8 mouse cellular contexts compared by ENCODE assay signal in genomic region chr11:114850066-114850451, GRCm38 (mm10). TPM values are rescaled to one million over a fixed set of nuclear protein-coding genes. Genes with fewer than 3 reads are reported as not detected.
DNase-seq lines count a peak whose midpoint lies in the region; ATAC-seq and TF ChIP-seq lines count a peak whose summit lies in the region.
"Had no signal": no experiment of that assay in that cellular context is flagged by ENCODE, and none has a peak within 500 bp of the region (broad histone marks: within the 10 kb centered on the region; RNA-seq: fewer than 3 reads in every experiment).

No protein-coding gene starts in this region.

- ATAC-seq in lung, postnatal 0 days, result no peak
- no peak for ATAC-seq in hindbrain, postnatal 0 days
- ATAC-seq in liver, embryonic 13.5 days (ENCODE audit: low read depth), result no peak

- H3K9ac ChIP-seq in lung, postnatal 0 days (replicated peaks; ENCODE audit: low read depth), result no peak overlapping the region
- no peak overlapping the region for H3K9ac ChIP-seq in hindbrain, postnatal 0 days (replicated peaks; ENCODE audit: low read length)
- no peak overlapping the region for H3K9ac ChIP-seq in liver, embryonic 13.5 days

- H3K27me3 ChIP-seq in lung, postnatal 0 days (replicated peaks; ENCODE audit: insufficient read depth, low read length), result peaks cover 6% of the 10 kb centered on the region; the same call in 1 of the 2 replicates
- peaks cover 15% of the 10 kb centered on the region for H3K27me3 ChIP-seq in hindbrain, postnatal 0 days (ENCODE audit: insufficient read depth, low read length)
- H3K27me3 ChIP-seq in liver, embryonic 13.5 days, result peaks cover 68% of the 10 kb centered on the region

- DNase-seq in lung, postnatal 0 days (ENCODE audit: low spot score), result no peak
- DNase-seq in lung, adult 2 months, result no peak
- no peak for DNase-seq in hindbrain, postnatal 0 days (ENCODE audit: low spot score)
- no peak for DNase-seq in liver, embryonic 13.5 days
- DNase-seq in urinary bladder, postnatal 10 days (ENCODE audit: low spot score), result no peak
- DNase-seq in c-Kit-positive CD71-positive TER-119-positive erythroid progenitor cells, embryonic 14.5 days (ENCODE audit: low spot score), result no peak
- DNase-seq in cerebellum, postnatal 14 days, result no peak

- WGBS in lung, postnatal 0 days, result 22% methylated on average over 5 of the region's 5 CpGs
- 47% methylated on average over 5 of the region's 5 CpGs for WGBS in lung, adult 2 months
- 22% methylated on average over 5 of the region's 5 CpGs for WGBS in hindbrain, postnatal 0 days
- WGBS in liver, embryonic 13.5 days (ENCODE audit: insufficient replicate concordance), result 36% methylated on average over 5 of the region's 5 CpGs

- no peak for TF ChIP-seq EP300 in lung, postnatal 0 days (IDR thresholded peaks at IDR 0.05)

- H3K9me3 ChIP-seq in lung, postnatal 0 days (ENCODE audit: low read length), result no peaks in the 10 kb centered on the region
- H3K9me3 ChIP-seq in hindbrain, postnatal 0 days (ENCODE audit: low read length), result no peaks in the 10 kb centered on the region
- no peaks in the 10 kb centered on the region for H3K9me3 ChIP-seq in liver, embryonic 13.5 days (replicated peaks)

- H3K4me1 ChIP-seq in lung, postnatal 0 days (ENCODE audit: insufficient read depth, low read depth, low read length), result no peaks in the 10 kb centered on the region
- H3K4me1 ChIP-seq in lung, adult 2 months (ENCODE audit: control insufficient read depth, insufficient read depth, low read length), result peaks cover 3% of the 10 kb centered on the region
- H3K4me1 ChIP-seq in hindbrain, postnatal 0 days (ENCODE audit: insufficient read depth, low read length), result peaks cover 4% of the 10 kb centered on the region; the same call in 1 of the 2 replicates
- peaks cover 38% of the 10 kb centered on the region for H3K4me1 ChIP-seq in liver, embryonic 13.5 days (replicated peaks)

- H3K4me2 ChIP-seq in lung, postnatal 0 days (replicated peaks; ENCODE audit: low read depth, low read length), result peak overlapping the region; percentile 99
- H3K4me2 ChIP-seq in hindbrain, postnatal 0 days (ENCODE audit: low read depth, low read length), result peak overlapping the region; percentile 99; the same call in 1 of the 2 replicates
- H3K4me2 ChIP-seq in liver, embryonic 13.5 days, result peak overlapping the region; percentile 72; the same call in 1 of the 2 replicates

- no peak overlapping the region for H3K4me3 ChIP-seq in lung, postnatal 0 days (ENCODE audit: low read depth, low read length)
- no peak overlapping the region for H3K4me3 ChIP-seq in lung, adult 2 months (replicated peaks; ENCODE audit: extremely low read depth, low read depth, low read length)
- H3K4me3 ChIP-seq in hindbrain, postnatal 0 days (ENCODE audit: low read length), result peak overlapping the region; percentile 62; the same call in 1 of the 2 replicates
- H3K4me3 ChIP-seq in liver, embryonic 13.5 days (replicated peaks), result no peak overlapping the region

- H3K36me3 ChIP-seq in lung, postnatal 0 days (ENCODE audit: insufficient read depth, low read length), result no peaks in the 10 kb centered on the region
- no peaks in the 10 kb centered on the region for H3K36me3 ChIP-seq in hindbrain, postnatal 0 days (ENCODE audit: insufficient read depth, low read length)
- H3K36me3 ChIP-seq in liver, embryonic 13.5 days, result no peaks in the 10 kb centered on the region

- TF ChIP-seq CTCF in lung, postnatal 0 days (IDR thresholded peaks at IDR 0.05), result no peak
- TF ChIP-seq CTCF in lung, adult 2 months (IDR thresholded peaks at IDR 0.05; ENCODE audit: insufficient read depth, low read length), result no peak
- no peak for TF ChIP-seq CTCF in hindbrain, postnatal 0 days (IDR thresholded peaks at IDR 0.05; ENCODE audit: low read depth)

- no peak overlapping the region for H3K27ac ChIP-seq in lung, postnatal 0 days (ENCODE audit: low read length)
- H3K27ac ChIP-seq in hindbrain, postnatal 0 days, result no peak overlapping the region
- H3K27ac ChIP-seq in liver, embryonic 13.5 days, result peak overlapping the region; percentile 78

- TF ChIP-seq POLR2A in lung, adult 2 months (IDR thresholded peaks at IDR 0.05; ENCODE audit: borderline replicate concordance, extremely low read depth, low read depth, low read length), result no peak

RNA-seq across cellular contexts. Expression of gene Gprc5c, which starts 0.9 kb away (rescaled TPM):
- 10.4 and 11.1 TPM in 2 replicates for polyA plus RNA-seq in lung, postnatal 0 days (2015; fragmentation: Nextera tagmentation; extraction: Ambion mirVana)
- polyA plus RNA-seq in lung, adult 2 months (2012; rRNA removed), result 14.3 and 18.2 TPM in 2 replicates
- 12.8 and 14.1 TPM in 2 replicates for total RNA-seq in hindbrain, postnatal 0 days (2014; rRNA removed)
- polyA plus RNA-seq in hindbrain, postnatal 0 days (2015; fragmentation: Nextera tagmentation; extraction: Ambion mirVana), result 7.5 and 7.8 TPM in 2 replicates
- polyA plus RNA-seq in liver, embryonic 13.5 days (2015; fragmentation: Nextera tagmentation; extraction: Ambion mirVana), result 11.3 and 12.8 TPM in 2 replicates

RNA-seq across cellular contexts. Expression of gene Cd300a, which starts 39.8 kb away (rescaled TPM):
- polyA plus RNA-seq in lung, postnatal 0 days (2015; fragmentation: Nextera tagmentation; extraction: Ambion mirVana), result 4.6 and 5.9 TPM in 2 replicates
- 2.5 and 5.0 TPM in 2 replicates for polyA plus RNA-seq in lung, adult 2 months (2012; rRNA removed)
- 1.1 and 2.6 TPM in 2 replicates for total RNA-seq in hindbrain, postnatal 0 days (2014; rRNA removed)
- 1.4 and 1.5 TPM in 2 replicates for polyA plus RNA-seq in hindbrain, postnatal 0 days (2015; fragmentation: Nextera tagmentation; extraction: Ambion mirVana)
- 4.0 and 5.5 TPM in 2 replicates for polyA plus RNA-seq in liver, embryonic 13.5 days (2015; fragmentation: Nextera tagmentation; extraction: Ambion mirVana)

RNA-seq across cellular contexts. Expression of gene Gpr142, which starts 51.3 kb away (rescaled TPM):
- polyA plus RNA-seq in lung, postnatal 0 days (2015; fragmentation: Nextera tagmentation; extraction: Ambion mirVana), result not detected in 2 replicates
- polyA plus RNA-seq in lung, adult 2 months (2012; rRNA removed), result not detected in 2 replicates
- total RNA-seq in hindbrain, postnatal 0 days (2014; rRNA removed), result 0.58 TPM in 1 of 2 replicates, not detected in the other
- not detected in 2 replicates for polyA plus RNA-seq in hindbrain, postnatal 0 days (2015; fragmentation: Nextera tagmentation; extraction: Ambion mirVana)
- not detected in 2 replicates for polyA plus RNA-seq in liver, embryonic 13.5 days (2015; fragmentation: Nextera tagmentation; extraction: Ambion mirVana)
- total RNA-seq: monocyte, adult 5-6 weeks had no signal

RNA-seq across cellular contexts. Expression of gene Btbd17, which starts 54.3 kb away (rescaled TPM):
- 0.15 and 0.20 TPM in 2 replicates for polyA plus RNA-seq in lung, postnatal 0 days (2015; fragmentation: Nextera tagmentation; extraction: Ambion mirVana)
- 0.54 and 0.59 TPM in 2 replicates for polyA plus RNA-seq in lung, adult 2 months (2012; rRNA removed)
- total RNA-seq in hindbrain, postnatal 0 days (2014; rRNA removed), result 84.6 and 94.0 TPM in 2 replicates
- polyA plus RNA-seq in hindbrain, postnatal 0 days (2015; fragmentation: Nextera tagmentation; extraction: Ambion mirVana), result 30.4 and 31.1 TPM in 2 replicates
- 0.07 and 0.13 TPM in 2 replicates for polyA plus RNA-seq in liver, embryonic 13.5 days (2015; fragmentation: Nextera tagmentation; extraction: Ambion mirVana)
- total RNA-seq: monocyte, adult 5-6 weeks had no signal
